Mouse (Mus musculus): ENCODE data around the gene Tmem163.

The Tmem163 gene

GRCm38 (mm10) chr1:127679498-127680133 lies at the start of gene Tmem163:
Gene Tmem163 (minus strand): TSS chr1:127679548.
- DNase-seq (ENCODE audit: low read depth, low spot score) = peak; percentile 61

DNA sequence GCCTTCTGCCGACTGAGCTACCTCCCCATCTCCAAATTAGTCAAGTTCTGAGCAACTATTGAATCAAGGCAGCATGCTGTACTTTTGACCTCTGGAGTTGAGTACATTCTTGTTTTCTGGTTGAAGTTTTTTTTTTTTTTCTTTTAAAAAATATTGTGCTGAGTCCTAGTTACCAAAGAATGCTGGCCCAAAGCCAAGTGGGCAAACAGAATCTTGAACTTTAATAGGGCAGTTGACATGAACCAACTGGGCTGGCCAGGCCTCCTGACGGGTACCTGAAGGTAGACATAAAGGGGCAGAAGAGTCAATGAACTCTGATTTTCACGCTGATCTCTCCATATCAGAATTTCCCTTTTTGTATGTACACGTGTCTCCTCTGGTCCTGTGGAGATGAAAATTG lies 49.7 kb upstream of the Tmem163 start, which contains the start of gene Acmsd:
TSS of gene Acmsd (plus strand) at position 318 of the 400 bp plus-strand sequence.
- no peak for DNase-seq (ENCODE audit: low read depth, low spot score)

DNA sequence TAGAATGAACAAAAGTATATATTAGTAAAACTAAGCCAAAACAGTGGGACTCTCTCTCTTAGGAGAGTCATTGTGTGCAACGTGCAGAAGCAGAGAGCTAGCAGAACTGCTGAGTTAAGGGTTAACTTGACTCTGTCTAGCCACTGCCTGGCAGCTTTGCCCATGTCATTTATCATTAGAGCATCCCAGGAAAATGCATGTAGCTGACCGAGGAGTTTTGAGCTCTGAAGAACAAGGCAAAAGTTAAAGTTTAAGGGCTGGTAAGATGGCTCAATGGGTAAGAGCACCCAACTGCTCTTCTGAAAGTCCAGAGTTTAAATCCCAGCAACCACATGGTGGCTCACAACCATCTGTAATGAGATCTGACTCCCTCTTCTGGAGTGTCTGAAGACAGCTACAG lies 44.2 kb upstream of the Tmem163 start:
- no peak for DNase-seq (ENCODE audit: low read depth, low spot score)

DNA sequence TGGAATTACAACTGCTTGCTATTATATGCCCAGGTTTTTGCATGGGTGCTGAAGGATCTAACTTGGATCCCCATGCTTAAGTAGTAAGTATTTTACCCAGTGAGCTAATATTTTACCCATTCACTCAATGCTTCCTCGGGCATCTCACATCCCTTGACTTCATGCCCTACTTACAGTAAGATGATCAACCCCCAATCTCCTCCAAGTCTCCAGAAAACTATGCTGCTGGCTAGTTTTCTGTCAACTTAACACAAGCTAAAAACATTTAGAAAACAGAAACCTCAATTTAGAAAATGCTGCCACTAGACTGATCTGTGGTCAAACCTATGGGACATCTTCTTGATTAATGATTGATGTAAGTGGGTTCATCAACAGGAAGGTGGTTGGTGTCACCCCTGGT lies 38.9 kb upstream of the Tmem163 start:
- DNase-seq (ENCODE audit: low read depth, low spot score) = no peak

DNA sequence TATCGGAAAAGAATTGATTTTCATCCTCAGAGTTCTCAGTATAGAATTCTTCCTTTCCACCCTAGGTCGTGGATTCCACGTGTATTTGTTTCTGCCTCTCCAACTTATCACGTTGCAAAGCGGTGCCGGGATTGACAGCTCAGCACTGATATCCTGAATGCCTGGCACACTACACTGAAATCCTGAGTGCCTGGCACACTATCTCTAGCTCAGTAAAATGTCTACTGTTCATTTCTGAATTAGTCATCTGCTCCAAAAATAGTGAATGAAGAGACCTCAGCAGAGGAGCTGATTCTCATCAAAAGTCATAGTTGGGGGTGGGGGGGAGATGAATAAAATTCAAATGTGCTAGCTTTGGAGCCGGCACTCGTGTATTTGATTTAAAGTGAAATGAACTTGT lies 37.1 kb upstream of the Tmem163 start:
- DNase-seq (ENCODE audit: low read depth, low spot score) = no peak

GRCm38 (mm10) chr1:127706269-127706668 lies 26.9 kb upstream of the Tmem163 start:
- DNase-seq (ENCODE audit: low read depth, low spot score) = no peak

DNA sequence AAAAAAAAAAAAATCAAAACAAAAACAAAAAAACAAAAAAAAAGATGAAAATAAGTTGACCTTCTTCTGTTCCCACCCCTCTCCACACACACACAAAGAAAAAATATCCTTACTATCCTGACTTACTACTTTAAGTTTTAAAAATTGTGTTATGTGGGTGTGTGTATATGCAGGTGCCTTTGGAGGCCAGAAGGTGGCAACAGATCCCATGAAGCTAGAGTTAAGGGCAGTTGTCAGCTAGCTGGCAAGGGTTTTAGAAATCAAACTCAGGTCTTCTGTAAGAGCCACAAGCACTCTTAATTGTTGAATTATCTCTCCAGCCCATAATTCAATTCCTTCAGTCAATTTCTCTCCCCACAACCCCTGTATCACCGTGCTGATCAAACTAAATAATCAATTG lies 22.8 kb upstream of the Tmem163 start:
- DNase-seq (ENCODE audit: low read depth, low spot score) = no peak

GRCm38 (mm10) chr1:127696533-127696932 lies 17.2 kb upstream of the Tmem163 start:
- no peak for DNase-seq (ENCODE audit: low read depth, low spot score)

DNA sequence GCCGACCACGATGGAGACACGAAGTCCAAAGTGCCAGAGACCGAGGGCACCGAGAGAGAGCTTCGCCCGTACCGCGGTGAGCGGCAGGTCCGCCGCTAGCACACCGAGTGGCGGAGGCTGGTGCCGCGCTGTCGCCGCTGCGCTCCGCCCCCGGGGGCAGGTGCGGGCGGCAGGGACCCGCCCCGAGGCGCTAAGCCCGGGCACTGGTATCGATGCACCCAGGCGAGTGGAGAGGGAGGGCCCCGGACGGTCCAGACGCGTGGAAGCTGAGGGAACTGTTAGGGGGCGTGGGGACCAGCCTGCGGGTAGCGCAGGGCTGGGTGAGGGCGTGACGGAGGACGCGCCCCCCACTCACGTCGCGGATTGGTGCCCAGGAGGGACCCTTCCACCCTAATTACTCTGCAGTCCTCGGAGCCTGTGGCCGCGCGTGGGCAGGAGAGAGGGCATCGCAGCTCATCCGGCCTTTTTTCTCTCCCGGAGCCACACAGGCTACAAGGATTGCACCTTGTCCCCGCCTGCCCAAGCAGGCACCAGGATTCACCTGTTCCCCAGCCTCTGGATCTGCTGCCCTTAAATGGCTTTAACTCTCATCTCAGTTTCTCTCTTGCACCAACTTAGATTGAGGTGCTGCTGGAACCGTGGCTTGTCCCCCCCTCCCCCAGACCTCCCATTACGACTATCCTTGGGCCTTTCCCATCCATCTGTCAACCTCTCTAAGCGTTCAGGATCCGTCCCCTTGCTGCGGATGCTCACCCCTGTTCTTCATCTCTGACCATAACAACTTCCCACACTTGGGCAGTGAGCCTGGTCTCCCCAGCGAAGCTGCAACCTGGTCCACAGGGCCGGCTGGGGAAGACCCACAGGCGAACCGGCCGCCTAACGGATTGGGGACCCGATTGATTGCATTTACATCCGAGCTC lies 1.4 kb downstream of the Tmem163 start:
- no peak for DNase-seq (ENCODE audit: low read depth, low spot score)

GRCm38 (mm10) chr1:127677131-127677631 lies 2.2 kb downstream of the Tmem163 start:
- no peak for DNase-seq (ENCODE audit: low read depth, low spot score)

DNA sequence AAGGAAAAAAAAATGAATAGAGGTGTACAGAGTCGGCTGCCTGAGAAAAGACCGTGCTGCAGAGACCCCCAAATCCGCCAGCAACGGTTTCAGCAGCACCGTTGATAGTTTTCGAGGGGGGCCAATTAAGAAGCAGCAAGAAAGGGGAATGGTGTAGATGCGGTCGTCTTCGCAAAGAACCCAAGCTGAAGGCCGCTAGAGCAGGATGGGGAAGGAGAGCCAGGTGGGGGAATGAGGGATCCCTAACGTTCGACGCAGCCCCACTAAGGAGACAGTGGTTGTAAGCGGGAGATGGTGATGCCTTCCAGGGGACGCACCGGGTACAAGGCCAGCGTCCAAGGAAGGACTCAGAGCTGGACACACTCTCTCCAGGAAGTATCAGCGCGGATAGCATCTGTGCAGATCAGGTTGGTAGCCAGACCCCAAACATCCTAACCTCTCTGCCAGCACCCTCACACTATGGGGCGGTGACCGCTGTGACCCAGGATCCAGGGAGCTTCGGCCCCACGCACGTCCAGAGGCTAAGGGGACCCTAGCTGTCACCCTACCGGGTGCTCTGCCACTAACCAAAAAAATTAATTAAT lies 2.7 kb downstream of the Tmem163 start:
- DNase-seq (ENCODE audit: low read depth, low spot score) = no peak

DNA sequence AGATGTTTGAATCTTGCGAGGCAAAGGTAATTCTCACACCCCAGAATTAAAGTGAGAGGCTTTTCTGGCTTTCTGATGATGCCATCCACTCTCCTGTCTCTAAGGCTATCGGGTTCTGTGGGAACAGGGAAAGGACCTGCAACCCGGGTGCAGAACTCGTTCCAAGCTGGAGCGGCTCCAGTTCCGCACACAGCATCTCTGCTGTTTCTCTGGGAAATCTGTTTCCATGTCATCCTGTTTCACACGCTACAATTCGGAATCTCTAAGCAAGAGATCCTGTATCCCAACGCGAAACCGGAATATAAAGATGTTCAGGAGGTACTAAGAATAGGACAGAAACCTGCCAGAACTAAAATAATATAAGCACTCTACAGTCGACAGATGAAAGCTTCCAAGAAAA lies 3.2 kb downstream of the Tmem163 start:
- DNase-seq (ENCODE audit: low read depth, low spot score) = no peak

DNA sequence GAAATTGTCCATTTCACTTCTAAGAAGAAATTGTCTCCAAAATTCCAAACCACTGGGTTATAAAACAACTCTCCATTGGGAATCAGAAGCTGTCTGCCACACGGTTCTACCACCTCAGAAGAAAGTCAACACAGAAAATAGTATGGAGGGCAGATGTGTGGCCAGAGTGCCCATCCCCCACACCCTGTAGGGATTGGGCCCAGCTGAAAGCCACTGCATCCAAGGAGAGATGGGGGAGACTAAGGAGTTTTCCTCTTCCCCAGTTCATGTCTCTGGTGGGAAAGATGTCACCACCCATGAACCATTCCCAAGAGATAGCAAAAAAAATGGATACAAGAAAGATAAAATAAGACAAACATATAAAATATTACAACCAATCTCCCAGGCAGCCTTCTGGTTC lies 4.1 kb downstream of the Tmem163 start:
- DNase-seq (ENCODE audit: low read depth, low spot score) = no peak

GRCm38 (mm10) chr1:127673221-127674050 lies 5.9 kb downstream of the Tmem163 start:
- DNase-seq (ENCODE audit: low read depth, low spot score) = no peak

GRCm38 (mm10) chr1:127668161-127668560 lies 11.2 kb downstream of the Tmem163 start:
- no peak for DNase-seq (ENCODE audit: low read depth, low spot score)

- no peak for DNase-seq (ENCODE audit: low read depth, low spot score)
These were observed 12.1 kb downstream of the Tmem163 start for GRCm38 (mm10) chr1:127667110-127667860.

- no peak for DNase-seq (ENCODE audit: low read depth, low spot score)
These were observed 13.1 kb downstream of the Tmem163 start for GRCm38 (mm10) chr1:127666221-127666620.

DNA sequence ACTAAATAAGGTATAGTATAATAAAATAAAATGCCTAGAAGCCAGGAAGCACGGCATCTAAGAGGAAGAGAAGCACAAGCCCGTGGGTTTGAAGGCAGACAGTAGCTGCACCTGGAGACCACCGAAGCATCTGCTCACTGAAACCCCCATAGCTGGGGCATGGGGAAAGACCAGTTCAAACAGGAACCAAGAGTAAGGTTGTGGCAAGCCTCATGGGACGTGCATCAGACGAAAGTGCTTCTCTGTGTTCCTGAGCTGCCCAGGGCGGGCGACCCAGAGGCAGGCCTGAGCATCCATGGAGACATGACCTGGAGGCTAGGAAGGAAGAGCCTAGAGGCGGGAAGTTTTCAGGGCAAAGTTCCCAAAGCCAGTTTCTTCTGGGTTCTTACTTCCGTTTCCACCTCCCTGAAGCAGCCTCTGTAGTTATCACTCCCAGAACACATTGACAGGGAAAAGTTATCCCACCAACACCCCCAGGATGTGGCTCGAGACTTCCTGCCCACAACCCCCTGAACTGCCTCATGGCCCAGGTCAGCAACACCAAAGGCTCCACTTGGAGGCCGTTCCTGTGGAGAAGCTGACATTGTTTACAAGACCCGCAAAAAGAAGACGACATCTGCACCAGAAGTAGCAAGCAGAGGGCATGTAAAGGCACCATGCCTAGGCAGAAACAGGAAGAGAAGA lies 16.8 kb downstream of the Tmem163 start:
- no peak for DNase-seq (ENCODE audit: low read depth, low spot score)

DNA sequence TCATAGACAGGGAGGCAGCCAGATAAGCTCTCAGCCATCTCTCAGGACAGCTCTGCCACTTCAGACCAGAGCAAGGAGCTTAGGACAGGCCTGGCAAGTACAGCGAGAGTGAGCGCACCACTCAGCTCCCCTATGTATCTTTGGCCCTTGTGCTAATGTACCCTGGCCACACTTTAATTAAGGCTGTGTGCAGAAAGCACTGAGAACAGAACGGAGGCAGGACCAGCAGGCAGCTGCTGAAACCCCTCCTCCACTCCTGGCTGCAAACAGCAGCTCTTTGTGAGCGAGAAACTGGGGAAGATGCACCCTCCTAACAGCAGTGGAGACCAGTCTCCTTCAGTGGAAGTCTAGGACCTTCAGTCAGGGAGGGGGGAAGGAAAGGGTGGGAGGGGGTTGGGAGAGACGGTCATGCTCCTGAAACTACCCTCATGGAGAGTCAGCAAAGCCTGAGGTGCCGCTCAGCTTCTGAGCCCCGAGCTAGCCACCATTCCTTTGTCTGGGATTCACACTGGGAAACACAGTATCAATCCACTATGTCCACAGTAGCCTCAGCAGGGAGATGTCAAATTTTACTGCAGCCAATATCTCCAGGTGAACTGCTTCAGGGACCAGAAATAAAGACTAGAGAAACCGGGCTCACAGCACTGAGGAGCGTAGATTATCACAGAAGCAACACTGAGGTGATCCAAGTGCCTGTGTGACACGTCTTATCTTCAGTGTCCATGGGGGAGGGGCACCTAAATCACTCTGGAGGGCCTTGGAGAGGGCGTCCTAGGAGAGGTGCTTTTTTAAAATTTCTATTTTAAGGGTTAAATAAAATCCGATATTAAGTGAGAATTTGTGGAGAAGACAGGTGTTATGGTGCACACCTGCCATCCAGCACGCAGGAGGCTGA lies 18.0 kb downstream of the Tmem163 start:
- no peak for DNase-seq (ENCODE audit: low read depth, low spot score)

All from WW6 (cell line).